Mouse (Mus musculus): ENCODE data around the gene Agpat1. TPM values are rescaled to one million over a fixed set of nuclear protein-coding genes. Genes with fewer than 3 reads are reported as not detected.

Agpat1 gene
- total RNA-seq, 2 experiments from 2014 or later: 10.3 to 12.6 TPM

- ATAC-seq (replicated peaks; ENCODE audit: low FRiP score, poor library complexity, severe bottlenecking): peak; percentile 78
Observed at GRCm38 (mm10) chr17:34603375-34604060, 544 bp upstream of the Agpat1 start, which contains the start of gene Rnf5. TSS of gene Rnf5 (minus strand) at chr17:34603690.

- ATAC-seq (replicated peaks; ENCODE audit: low FRiP score, poor library complexity, severe bottlenecking): peak; percentile 1
Observed at GRCm38 (mm10) chr17:34604511-34605237, 612 bp downstream of the Agpat1 start.

GRCm38 (mm10) chr17:34605609-34606008 lies 1.5 kb downstream of the Agpat1 start:
- ATAC-seq (replicated peaks; ENCODE audit: low FRiP score, poor library complexity, severe bottlenecking): peak; percentile 48

- no peak for ATAC-seq (replicated peaks; ENCODE audit: low FRiP score, poor library complexity, severe bottlenecking)
Observed at GRCm38 (mm10) chr17:34606186-34607039, 2.4 kb downstream of the Agpat1 start.

- no peak for ATAC-seq (replicated peaks; ENCODE audit: low FRiP score, poor library complexity, severe bottlenecking)
Observed at GRCm38 (mm10) chr17:34607997-34608396, 3.9 kb downstream of the Agpat1 start.

GRCm38 (mm10) chr17:34611050-34611449 lies 7.0 kb downstream of the Agpat1 start:
- no peak for ATAC-seq (replicated peaks; ENCODE audit: low FRiP score, poor library complexity, severe bottlenecking)

GRCm38 (mm10) chr17:34613054-34613645 lies 9.1 kb downstream of the Agpat1 start:
- ATAC-seq (replicated peaks; ENCODE audit: low FRiP score, poor library complexity, severe bottlenecking): no peak

GRCm38 (mm10) chr17:34613830-34614229 lies 9.8 kb downstream of the Agpat1 start:
- ATAC-seq (replicated peaks; ENCODE audit: low FRiP score, poor library complexity, severe bottlenecking): no peak

GRCm38 (mm10) chr17:34615871-34616270 lies 11.8 kb downstream of the Agpat1 start, which contains the start of gene Egfl8:
TSS of gene Egfl8 (minus strand) at chr17:34615971.
- no peak for ATAC-seq (replicated peaks; ENCODE audit: low FRiP score, poor library complexity, severe bottlenecking)

- peak; percentile 83 for ATAC-seq (replicated peaks; ENCODE audit: low FRiP score, poor library complexity, severe bottlenecking)
Observed at GRCm38 (mm10) chr17:34618999-34619398, 14.9 kb downstream of the Agpat1 start.

- ATAC-seq (replicated peaks; ENCODE audit: low FRiP score, poor library complexity, severe bottlenecking): no peak
Observed at GRCm38 (mm10) chr17:34621006-34621405, 16.9 kb downstream of the Agpat1 start.

- no peak for ATAC-seq (replicated peaks; ENCODE audit: low FRiP score, poor library complexity, severe bottlenecking)
Observed at GRCm38 (mm10) chr17:34623161-34623560, 19.1 kb downstream of the Agpat1 start.

- ATAC-seq (replicated peaks; ENCODE audit: low FRiP score, poor library complexity, severe bottlenecking): no peak
Observed at GRCm38 (mm10) chr17:34624981-34625380, 20.9 kb downstream of the Agpat1 start.

GRCm38 (mm10) chr17:34626062-34626772 lies 22.2 kb downstream of the Agpat1 start:
- no peak for ATAC-seq (replicated peaks; ENCODE audit: low FRiP score, poor library complexity, severe bottlenecking)

GRCm38 (mm10) chr17:34626773-34627092 lies 22.7 kb downstream of the Agpat1 start:
- peak; percentile 36 for ATAC-seq (replicated peaks; ENCODE audit: low FRiP score, poor library complexity, severe bottlenecking)

- ATAC-seq (replicated peaks; ENCODE audit: low FRiP score, poor library complexity, severe bottlenecking): peak; percentile 61
Observed at GRCm38 (mm10) chr17:34627093-34627942, 23.3 kb downstream of the Agpat1 start.

GRCm38 (mm10) chr17:34627943-34628643 lies 24.0 kb downstream of the Agpat1 start, which contains the start of gene Ppt2:
TSS of gene Ppt2 (minus strand) at chr17:34628510.
- ATAC-seq (replicated peaks; ENCODE audit: low FRiP score, poor library complexity, severe bottlenecking): no peak

GRCm38 (mm10) chr17:34628644-34628967 lies 24.5 kb downstream of the Agpat1 start:
- no peak for ATAC-seq (replicated peaks; ENCODE audit: low FRiP score, poor library complexity, severe bottlenecking)

Measured in erythroid progenitor cell, adult 5-6 weeks (primary cell).